14 mouse cellular contexts compared by ENCODE assay signal in the genomic region with DNA sequence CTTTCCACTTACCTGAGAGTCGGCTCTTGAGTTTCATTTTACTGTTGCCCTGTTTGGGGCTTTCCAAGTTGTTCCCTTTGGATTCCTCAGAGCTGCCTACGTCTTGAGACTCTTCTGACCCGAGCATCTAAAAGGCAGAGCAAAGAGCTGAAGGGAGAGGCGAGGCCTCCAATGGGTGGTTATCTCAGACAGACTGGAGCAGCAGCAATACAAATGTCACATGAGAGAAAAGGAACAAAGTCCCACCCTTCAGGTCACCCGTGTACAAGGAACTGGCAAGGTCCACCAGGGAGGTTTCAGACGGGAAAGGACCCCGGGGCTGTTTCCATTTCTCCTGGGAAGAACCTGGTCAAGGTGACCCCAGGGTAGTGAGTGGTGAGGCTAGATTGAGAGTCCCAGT.
"Had no signal": no experiment of that assay in that cellular context is flagged by ENCODE, and none has a peak within 500 bp of the region (broad histone marks: within the 10 kb centered on the region; RNA-seq: fewer than 3 reads in every experiment).

No protein-coding gene starts in this region.

- H3K9ac ChIP-seq: limb, embryonic 15.5 days; liver, embryonic 12.5 days; lung, embryonic 14.5 days; midbrain, embryonic 15.5 days; neural tube, embryonic 12.5 days had no signal

- H3K27me3 ChIP-seq: limb, embryonic 15.5 days; liver, embryonic 12.5 days; midbrain, embryonic 15.5 days; neural tube, embryonic 12.5 days had no signal

- H3K27ac ChIP-seq: kidney, postnatal 0 days; limb, embryonic 15.5 days; liver, embryonic 12.5 days; midbrain, embryonic 10.5 days; midbrain, embryonic 15.5 days; neural tube, embryonic 12.5 days had no signal

- DNase-seq: lung, embryonic 14.5 days; lung, postnatal 10 days; lung, postnatal 4 days; retina, postnatal 1 day; right cerebral cortex, postnatal 4 days; thymus, adult 18-20 months; thymus, postnatal 14 days had no signal

- H3K4me1 ChIP-seq: liver, embryonic 12.5 days; midbrain, embryonic 15.5 days; neural tube, embryonic 12.5 days had no signal

- H3K4me2 ChIP-seq: limb, embryonic 15.5 days; liver, embryonic 12.5 days; lung, embryonic 14.5 days; midbrain, embryonic 15.5 days; neural tube, embryonic 12.5 days had no signal

- ATAC-seq: inflammation-experienced regulatory T-cells, adult 6 months; liver, embryonic 12.5 days; midbrain, embryonic 15.5 days had no signal

- H3K36me3 ChIP-seq: limb, embryonic 15.5 days; liver, embryonic 12.5 days; midbrain, embryonic 10.5 days; midbrain, embryonic 15.5 days; neural tube, embryonic 12.5 days had no signal

- H3K9me3 ChIP-seq: limb, embryonic 15.5 days; liver, embryonic 12.5 days; midbrain, embryonic 10.5 days; midbrain, embryonic 15.5 days; neural tube, embryonic 12.5 days had no signal

- H3K4me3 ChIP-seq: limb, embryonic 15.5 days; liver, embryonic 12.5 days; midbrain, embryonic 10.5 days; midbrain, embryonic 15.5 days; neural tube, embryonic 12.5 days had no signal
